Mouse (Mus musculus) kidney, postnatal 25 days (tissue): Measurements from ENCODE around the gene Gm12184.
"Not testable (repeated sequence)": the region's sequence is repeated elsewhere in the genome, so short reads cannot be mapped to it uniquely, and the experiment has no call there.

Experiments
- DNase-seq, 2 experiments: peaks; one replicate each; pipeline ENCODE4 v3.0.0; 2021; ENCODE audit warnings: mixed read lengths in 2 of 2

Gene Gm12184

GRCm38 (mm10) chr11:48798984-48799920 lies 27.2 kb downstream of the Gm12184 start:
- DNase-seq, result no peak

DNA sequence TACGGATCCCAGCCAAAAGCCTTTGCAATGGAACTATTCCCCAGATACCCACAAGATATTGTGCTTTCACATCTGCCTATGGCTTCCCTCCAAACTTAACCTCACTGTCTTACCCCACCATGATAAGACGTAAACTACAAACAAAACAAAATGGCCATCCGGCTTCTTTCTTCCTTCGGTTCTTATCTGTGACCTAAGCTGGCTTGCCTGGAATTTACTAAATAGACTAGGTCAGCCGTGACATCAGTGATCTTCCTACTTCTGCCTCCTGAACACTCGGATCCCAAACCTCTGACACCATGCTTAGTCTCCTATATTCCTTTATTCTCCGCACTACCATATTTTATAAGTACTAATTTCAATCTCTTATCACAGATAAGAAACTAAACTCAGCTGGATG lies 28.1 kb downstream of the Gm12184 start:
- DNase-seq, result no peak

- DNase-seq, result no peak
Observed at GRCm38 (mm10) chr11:48797287-48797686, 29.2 kb downstream of the Gm12184 start.

- DNase-seq, result no peak
Observed at GRCm38 (mm10) chr11:48796290-48796689, 30.2 kb downstream of the Gm12184 start.

DNA sequence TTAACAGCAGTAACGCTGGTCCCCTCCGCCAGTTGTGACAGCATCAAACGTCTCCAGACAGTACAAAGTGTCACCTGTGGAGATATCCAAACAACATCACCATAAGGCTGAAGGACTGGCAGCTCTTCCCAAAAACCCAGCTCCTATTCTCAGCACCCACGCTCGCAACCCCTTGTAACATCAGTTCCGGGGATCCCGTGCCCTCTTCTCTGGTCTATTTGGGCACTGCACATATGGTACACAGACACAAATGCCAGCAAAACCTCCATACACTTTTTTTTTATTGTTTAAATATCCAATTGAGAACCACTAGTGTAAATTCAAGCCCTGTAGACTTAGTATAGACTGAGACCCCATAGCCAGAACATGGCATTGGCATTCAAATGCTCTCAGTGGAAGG lies 31.2 kb downstream of the Gm12184 start:
- DNase-seq, result peak in 1 of 2 experiments; percentile 33

GRCm38 (mm10) chr11:48793184-48793583 lies 33.3 kb downstream of the Gm12184 start:
- no peak for DNase-seq

- DNase-seq, result not testable (repeated sequence)
Observed at GRCm38 (mm10) chr11:48791894-48792293, 34.6 kb downstream of the Gm12184 start.

GRCm38 (mm10) chr11:48790946-48791345 lies 35.5 kb downstream of the Gm12184 start:
- peak; percentile 48 to 72 for DNase-seq

GRCm38 (mm10) chr11:48789973-48790823 lies 36.3 kb downstream of the Gm12184 start:
- DNase-seq, result peak; percentile 87 to 95

DNA sequence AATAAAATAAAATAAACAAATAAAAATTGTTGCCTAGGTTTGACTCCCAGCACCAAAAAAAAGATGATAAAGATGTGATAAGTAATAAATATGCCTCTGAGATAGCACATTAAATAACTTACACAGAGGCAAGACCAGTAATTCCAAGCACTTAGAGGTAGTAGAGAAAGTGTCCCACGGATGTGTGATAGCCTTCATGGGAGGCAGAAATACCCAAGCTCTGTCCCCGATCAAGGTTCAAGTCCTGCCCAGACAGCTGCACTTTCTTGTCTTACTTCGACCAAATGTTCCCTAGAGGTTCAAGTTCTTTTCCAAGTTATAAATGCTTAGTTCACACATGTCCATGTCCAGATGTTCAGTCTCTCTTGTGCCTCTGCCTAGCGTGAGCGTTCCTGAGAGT lies 37.2 kb downstream of the Gm12184 start:
- no peak for DNase-seq

DNA sequence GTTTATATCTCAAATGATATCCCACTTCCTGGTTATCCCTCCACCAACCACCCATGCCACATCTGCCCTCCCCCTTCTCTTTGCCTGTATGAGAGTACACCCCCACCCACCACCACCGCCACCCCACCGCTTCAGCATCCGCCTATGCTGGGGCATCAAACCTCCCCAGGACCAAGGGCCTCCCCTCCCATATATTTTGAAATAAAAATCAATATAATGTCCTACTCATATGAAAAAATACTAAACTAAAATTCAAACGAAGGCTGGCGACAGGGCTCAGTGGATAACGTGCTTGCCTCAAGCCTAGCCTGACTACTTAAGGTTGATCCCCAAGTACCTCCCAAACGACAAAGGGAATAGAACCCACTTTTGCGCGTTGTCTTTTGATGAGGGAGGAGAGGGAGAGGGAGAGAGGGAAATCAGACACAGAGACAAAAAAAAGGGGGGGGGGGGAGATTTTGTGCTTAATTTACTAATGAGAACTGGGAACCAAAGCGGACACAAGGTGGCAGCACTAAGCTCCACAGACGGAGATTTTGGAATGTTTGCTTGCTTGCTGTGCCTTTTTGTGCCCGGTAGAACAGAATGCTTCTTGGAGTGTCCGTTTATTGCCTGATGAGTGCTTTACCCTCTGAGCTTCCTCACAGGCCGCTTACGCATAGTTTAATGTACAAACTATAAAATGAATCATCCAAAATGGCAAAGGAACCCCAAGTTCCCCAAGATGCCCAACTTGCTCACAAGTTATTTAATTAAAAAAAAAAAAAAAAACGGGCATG lies 38.0 kb downstream of the Gm12184 start:
- peak; percentile 81 to 94 for DNase-seq

GRCm38 (mm10) chr11:48787455-48788211 lies 38.8 kb downstream of the Gm12184 start:
- peak; percentile 36 to 65 for DNase-seq

DNA sequence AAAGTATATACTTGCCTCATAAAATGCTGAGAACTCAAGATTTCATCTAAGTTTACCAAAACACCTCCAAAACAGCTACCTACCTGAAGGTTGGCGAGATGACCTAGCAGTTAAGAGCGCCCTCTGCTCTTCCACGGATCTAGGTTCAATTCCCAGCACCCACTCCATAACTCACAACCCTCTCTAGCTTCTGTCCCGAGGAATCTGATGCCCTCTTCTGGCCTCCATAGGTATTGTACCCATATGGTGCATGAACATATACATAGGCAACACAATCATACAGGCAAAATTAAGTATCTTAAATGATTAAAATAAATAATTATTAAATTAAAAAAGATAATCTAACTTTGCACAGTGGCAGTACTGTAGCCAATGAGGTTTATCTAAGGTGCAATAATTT lies 44.2 kb downstream of the Gm12184 start:
- DNase-seq, result no peak

DNA sequence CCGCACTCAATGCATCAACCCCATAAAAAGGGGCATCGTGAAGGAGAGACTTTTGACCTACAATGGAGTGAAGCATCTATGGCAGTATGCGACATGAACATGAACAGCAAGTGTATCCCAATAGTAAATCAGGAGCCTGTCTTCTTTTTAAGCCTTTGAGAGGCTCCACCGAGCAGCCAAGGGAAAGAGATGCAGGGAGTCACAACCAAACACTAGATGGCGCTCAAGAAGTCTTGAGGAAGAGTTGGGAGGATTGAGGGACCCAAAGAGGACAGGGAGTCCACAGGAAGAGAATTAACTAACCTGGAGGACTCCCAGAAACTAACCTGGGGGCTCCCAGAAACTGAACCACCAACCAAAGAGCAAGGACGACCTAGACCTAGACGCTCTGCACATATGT lies 47.0 kb downstream of the Gm12184 start:
- peak in 1 of 2 experiments; percentile 63 for DNase-seq

DNA sequence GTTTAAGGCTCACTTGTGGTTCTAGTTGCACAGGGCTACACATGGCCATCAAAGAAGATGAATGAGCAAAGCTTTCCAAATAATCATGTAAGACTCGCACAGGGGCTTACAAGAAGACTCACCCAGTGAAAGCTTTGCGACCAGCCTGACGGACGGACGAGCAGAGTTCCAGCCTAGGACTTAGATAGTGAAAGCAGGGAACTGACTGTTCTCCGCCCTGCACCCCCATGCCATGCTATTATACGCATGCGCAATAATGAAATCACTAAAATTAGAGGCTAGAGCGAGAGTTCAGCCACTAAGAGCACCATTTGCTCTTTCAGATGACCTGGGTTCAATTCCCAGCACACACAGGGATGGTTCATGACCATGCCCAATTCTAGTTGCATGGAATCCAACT lies 49.2 kb downstream of the Gm12184 start:
- DNase-seq, result no peak

GRCm38 (mm10) chr11:48776664-48777063 lies 49.8 kb downstream of the Gm12184 start:
- no peak for DNase-seq

DNA sequence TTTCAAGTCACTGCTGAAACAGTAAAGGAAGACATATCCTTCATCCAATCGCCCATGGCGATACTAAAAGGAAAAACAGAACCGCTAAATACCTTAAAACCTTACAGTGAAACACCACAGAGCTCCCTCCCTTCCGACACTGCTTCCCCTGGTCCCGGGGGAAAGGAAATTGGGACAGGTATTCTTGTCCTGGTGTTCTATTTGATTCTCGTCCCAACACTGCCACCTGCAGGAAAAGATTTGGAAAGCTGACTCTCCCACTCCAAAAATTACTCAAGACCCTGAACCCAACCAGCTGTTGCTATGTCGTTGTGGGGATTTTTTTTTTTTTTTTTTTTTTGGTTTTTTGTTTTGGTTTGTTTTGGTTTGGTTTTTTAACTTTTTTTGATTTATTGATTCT lies 51.0 kb downstream of the Gm12184 start:
- DNase-seq, result peak in 1 of 2 experiments; percentile 75
